Mouse (Mus musculus) v-Abl transformed pro-B cells (cell line): ENCODE measurements around the gene Gnao1.

Experiments
- in situ Hi-C, 2 experiments: fragments of 400-800 bp; cut with MboI; formaldehyde crosslinking; loops; one replicate each; pipeline ENCODE4 v1.15.1; 2025; ENCODE audit not compliant: unreplicated experiment in 2 of 2

The Gnao1 gene

DNA sequence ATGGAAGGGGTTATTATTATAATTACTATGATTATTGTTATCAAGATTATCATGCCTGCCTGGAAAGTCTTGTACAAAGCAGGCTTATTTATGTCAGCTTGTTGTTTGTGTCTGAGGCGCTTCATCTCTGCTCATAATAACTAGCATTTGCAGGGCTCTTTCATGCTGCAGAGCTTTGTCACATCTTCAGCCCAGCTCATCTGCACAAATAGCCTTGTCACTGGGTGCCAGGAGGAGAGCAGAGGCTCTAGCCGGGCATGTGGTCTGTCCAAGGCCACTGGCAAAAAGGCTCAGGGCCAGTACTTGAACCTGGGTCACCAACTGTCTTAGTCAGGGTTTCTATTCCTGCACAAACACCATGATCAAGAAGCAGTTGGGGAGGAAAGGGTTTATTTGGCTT, 123.5 kb downstream of the Gnao1 start:
- in situ Hi-C loops = no loop called here

DNA sequence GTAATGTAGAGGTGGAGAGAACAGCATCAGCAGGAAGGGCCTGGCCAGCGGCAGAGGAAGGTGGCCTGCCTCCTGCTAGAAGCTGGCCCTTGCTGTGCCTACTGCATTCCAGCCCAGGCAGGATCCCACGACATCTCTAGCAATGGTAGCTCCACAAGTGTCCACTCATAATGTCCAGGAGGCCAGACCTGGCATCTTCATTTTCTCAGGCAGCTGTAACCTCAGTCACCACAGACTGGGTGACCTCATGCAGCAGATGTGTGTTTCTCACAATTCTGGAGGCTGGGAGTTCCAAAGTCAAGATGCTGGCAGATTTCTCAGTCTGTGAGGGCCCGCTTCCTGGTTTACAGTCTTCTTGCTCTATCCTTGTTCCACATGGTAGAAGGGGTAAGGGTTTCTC, 128.4 kb downstream of the Gnao1 start:
- in situ Hi-C loops = no loop called here

DNA sequence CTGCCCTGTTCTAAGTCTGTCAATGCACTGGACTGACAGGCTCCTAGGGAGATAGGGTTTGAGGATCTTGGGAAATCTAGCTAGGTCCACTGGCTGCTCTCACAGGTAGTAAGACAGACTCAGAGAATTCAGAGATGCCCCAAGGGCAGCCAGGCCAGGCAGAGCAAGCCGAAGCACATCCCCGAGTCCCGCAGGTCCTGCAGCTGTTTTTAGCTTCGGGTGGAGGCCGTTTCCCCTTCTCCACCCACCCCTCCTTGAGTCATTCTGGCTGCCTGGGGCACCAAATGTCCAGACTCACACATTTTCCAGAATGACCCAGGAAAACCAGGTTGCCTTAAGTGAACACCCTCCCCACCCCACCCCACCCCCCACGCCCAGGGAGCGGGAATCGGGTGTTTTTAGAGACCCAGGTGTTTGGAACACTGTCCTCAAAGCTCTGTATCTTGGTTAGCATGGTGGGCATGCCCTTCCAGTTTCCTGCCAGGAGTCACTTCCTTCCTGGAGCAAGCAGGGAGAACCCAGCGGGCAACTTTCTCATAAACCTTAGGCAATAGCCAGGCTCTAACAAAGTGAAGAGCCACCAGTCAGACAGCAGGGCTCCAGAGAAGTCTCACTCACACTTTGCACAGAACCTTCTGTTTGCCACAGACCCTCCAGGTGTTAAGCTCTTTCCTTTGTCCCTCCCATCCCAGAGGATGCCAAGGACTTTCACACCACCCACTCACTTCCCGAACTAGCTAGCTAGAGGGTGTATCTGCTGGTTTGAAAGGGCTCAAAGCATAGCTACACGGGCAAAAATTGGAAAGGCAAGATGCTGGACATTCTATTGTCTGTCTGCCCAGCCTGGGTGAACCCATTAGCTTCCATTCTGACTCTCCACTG, 131.0 kb downstream of the Gnao1 start:
- in situ Hi-C loops = no loop called here

DNA sequence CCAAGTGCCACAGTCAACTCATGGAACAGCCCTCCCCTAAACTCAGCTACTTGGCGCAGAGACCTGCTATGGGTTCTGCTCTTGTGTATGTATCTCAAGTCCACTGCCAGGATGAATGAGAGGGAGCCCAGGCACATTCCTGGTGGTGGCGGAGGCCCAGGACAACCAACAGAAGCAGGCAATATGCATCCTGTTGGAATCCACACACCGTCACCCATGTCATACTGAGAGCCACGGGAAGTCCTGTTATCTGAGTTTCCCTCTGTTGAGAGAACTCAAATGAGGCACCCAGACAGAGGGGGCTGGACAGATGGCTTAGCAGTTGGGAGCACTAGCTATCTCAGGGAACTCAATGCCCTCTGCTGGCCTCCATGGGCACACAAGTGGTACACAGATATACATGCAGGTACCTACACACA, 131.9 kb downstream of the Gnao1 start:
- in situ Hi-C loops = no loop called here

DNA sequence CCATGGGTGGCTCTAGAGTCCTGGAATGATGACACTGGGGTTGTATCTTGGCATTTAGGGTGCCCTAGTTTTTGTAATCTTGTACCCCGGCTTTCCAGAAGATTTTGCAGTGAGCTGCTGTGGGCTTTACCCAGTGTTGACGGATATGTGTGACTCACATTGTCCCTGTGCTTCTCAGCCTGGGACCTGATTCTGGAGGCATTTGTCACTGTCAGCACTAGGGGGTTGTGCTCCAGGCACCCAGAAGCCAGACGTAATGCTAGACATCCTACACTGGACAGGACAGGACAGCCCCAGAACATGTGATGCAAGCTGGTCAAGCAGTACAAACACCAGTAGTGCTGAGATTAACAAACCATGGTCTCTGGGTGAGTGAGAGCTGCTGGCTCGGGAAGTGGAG, 136.0 kb downstream of the Gnao1 start:
- in situ Hi-C loops = no loop called here

DNA sequence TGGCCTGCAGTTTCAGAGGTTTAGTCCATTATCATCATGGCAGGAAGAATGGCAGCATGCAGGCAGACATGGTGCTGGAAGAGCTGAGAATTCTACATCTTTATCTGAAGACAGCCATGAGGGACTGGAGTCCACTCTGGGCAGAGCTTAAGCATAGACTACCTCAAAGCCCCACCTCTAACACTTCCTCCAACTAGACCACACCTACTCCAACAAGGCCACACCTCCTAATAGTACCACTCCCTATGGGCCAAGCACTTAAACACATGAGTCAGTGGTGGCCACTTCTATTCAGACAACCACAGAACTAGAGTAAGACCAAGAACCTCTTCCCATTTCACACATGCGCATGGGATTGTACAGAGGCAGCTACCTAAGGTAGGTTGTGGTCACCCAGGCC, 136.6 kb downstream of the Gnao1 start:
- in situ Hi-C loops = no loop called here

DNA sequence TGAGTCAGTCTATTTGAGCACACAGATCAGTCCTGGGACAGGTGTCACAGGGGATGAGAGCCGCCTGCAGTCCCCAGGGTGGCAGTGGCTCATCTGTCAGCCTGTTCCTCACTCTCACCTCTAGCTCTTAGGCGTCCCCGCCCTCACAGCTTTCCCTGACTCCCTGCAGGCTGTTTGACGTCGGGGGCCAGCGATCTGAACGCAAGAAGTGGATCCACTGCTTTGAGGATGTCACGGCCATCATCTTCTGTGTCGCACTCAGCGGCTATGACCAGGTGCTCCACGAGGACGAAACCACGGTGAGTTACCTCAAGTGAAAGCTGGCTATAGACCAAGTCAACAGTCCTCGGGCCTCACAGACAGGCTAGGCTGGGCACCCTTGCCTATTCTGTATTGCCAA, 140.4 kb downstream of the Gnao1 start:
- in situ Hi-C loops = no loop called here

DNA sequence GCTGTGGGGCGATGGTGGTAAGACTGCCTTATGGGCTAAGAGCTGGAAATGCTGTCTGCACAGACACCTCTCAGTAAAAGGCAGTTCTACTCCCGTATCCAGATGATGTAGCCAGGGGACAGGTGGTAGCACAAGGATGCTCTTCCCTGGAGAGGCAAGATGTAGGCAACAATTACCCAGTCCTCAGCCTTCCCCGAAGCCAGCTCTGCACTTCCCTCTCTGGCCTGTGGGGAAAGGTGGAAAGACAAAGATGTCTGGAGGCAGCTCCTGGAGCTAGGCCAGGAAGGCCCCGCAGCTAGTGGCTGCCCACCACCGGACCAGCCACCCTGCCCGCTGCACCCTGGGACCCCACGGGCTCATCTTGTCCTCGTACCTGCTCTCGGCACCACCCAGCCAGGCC, 142.7 kb downstream of the Gnao1 start:
- in situ Hi-C loops = no loop called here

DNA sequence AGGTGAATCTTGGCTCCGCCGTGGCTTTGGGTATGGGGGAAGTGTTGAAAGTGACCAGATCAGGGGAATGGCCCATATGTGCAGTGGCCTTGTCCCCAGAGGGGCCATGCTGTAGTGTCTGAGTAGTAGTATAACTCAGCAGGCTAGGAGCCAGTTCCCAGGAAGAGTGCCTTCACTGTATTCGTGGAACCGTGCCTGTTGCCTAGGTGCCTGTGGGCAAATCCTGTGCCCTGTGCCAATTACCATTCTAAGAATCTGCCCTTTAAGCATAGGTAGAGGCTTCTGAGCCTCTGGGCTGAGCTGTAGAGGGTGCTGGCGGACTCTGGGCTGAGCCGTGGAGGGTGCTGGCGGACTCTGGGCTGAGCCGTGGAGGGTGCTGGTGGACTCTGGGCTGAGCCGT, 148.6 kb downstream of the Gnao1 start:
- in situ Hi-C loops = no loop called here

DNA sequence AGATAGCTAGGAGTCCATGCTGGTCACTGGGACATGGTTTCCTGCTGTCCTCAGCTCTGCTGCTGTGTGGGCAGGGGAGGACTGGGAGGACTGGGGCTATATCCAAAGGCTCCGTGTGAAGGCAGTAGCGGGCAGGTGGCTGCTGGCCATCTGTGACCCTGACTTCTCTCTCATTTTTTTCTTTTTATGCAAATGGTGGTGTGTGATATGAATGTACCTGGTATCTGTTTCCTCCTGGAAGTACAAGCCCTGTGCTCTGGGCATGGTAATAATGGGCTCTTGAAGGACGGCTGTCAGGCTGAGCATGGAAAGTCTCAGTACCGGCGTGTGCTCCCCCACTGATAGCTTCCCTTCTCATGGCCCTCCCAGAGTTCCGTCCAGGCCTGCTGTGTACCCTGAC, 151.1 kb downstream of the Gnao1 start:
- in situ Hi-C loops = no loop called here

DNA sequence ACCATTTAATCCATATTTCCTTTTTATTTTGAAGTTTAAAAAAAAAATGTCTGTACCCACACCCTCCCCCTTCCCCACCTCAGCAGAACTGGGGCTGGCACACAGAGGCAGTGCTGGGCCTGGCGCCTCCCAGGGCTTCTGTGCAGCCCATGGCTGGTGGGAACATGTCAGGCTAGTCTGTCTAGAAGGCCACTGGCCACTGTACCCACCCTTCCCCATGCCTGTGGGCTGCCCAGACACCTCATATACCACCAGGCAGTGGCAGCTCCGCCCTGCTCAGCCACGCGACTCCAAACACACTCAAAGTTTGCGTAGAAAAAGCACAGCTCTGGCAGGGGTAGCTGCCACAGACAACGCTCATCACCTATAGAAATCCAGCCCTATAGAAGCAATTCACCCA, 158.5 kb downstream of the Gnao1 start:
- in situ Hi-C loops = no loop called here

DNA sequence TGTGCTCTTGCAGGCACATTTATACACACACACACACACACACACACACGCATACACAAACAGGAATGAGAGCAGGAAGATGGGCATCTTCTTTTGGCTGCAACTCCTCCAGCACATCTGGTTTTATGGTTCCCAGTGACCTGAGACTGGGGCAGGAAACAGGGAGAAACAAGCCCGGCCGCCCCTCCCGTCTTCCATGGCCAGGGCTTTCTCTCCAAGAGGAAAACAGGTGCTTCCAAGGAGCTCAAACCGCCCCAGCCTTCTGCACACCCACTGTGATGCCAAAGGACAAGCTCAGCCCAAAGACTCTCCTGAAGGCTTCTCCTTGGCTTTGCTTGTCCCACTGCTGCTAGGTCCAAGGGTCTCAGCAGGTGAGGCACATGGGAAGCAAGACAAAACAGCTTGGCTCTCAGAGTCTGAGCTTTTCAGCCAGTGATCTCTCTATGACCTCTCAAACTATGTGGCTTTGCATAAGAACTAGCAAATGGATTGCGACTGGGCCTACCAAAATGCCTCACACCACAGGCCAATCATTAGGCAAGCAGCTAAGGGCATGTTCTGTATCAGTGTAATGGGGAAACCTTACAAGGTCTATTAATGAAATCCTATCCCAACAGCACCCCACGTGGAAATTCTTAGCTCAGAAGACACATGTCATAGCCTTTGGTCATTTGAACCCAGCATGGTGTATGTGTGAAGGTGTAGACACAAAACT, 160.0 kb downstream of the Gnao1 start:
- in situ Hi-C loops = no loop called here

DNA sequence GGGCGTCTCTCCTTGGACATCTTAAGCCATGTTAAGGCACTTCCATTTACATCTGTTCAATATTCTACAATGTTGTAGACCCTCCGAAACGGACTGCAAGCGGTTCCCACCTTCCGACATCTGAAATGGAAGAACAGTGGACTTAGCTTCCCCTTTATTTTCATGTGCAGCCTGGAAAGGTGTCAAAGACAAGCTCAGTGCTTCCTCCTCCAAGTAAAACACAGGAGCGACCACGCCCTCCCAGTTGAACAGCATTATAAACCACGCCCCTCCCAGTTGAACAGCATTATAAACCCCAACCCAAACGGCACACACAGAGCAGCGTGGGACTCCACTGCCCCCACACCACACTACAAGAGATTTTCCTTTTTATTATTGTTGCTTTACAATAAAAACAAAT, 161.7 kb downstream of the Gnao1 start:
- in situ Hi-C loops = no loop called here

DNA sequence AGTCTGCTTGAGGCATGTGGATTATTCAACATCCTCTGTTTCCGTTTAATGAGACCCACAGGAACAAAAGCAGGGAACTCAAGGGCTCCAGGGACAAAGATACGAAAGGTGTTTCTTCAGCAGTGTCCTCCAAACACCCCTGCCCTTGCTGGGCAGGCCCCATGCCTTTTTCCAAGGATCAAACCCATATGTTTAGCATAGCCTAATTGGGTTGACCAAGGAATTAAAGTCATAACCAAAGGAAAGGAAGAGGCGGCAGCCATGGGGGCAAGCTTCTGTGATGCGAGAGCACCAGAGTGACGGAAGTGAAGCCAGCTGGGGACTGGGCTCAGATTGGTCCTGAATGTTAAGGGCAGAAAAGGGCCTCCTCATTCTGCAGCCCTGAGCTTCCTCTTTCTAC, 162.4 kb downstream of the Gnao1 start:
- in situ Hi-C loops = no loop called here

DNA sequence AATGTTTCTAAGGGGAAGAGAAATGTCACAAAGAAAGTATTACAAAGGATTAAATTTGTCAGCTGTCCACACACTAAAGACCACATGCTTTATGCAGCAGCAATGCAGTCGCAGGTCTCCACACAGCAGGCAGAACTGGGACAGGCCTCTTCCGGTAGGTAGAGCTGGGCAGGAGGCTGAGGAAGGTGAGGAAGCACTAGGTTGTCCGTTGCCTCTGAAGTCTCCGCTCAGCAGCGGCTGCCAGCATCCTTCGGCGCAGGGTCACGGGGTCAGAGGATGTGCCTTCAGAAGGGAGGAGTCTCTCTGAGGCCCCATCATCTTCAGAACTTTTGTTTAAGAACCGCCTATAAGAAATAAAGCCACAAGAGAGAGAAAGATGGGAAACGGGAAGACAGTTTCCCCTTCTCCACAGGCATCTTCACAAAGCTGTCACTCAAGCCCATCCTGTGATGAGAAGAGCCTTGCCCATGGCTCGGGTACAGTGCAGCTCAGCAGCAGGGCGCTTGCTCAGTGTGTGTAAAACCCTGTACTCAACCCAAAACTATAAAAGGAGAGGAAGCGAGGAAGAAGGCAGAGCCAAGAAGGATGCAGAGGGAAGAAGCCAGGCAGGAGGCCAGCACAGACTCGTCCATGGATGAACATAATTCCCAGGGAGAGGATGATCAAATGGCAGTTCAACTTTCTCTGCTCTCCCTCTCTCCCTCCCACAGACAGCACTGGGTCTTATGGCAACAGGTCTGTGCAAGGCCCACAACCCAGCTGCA, 163.4 kb downstream of the Gnao1 start:
- in situ Hi-C loops = no loop called here

DNA sequence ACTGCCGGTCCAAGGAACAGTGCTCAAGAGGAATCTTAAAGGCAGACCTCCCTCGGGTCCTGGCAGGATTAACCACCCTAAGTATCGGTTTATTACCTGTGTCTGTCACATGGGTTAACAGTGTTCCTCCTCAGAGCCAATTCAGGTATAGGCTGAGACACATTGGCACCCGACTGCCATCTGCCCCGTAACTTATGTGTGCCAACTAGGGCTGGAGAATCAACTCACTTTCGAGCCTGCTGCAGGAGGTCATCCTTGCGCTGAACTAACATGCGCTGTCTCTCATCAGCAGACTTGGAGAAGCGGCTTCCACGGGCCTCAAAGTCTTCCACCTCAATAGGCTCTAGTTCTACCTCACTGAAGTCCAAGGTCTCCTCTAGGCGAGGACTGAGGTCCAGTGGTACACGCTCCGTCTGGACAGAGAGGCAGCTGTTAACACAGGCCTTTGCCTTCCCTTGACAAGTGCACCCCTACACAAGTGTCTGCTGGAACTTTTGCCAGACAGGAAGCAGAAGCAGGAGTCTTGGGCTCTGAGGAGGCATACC, 164.1 kb downstream of the Gnao1 start:
- in situ Hi-C loops = no loop called here

DNA sequence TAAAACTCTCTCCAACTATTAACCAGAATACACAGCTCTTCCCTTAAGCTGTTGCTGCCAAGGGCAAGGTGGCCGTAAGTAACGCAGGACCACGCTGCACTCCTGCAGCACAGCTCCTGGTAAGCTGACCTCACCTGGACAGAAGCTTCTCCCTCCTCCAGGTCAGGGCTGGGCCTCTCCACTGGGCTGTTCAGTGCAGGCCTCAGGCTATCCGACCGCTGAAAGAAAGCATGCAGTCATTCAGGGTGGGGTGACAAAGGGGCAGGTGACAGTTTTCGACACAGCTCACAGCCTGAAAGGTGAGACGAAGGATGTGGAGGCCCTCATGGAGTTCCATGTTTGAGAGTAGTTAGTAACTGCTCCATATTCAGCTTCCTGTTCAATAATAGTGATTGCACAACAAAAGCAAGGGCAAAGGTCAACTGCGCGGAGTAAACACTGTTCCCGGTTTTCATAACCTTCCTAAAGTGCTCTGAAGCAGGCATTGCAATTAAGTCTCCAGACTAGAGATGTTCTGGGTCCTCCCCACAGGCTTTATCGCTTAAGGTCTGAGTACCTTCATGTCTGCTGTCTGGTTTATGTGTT, 164.9 kb downstream of the Gnao1 start:
- in situ Hi-C loops = no loop called here

DNA sequence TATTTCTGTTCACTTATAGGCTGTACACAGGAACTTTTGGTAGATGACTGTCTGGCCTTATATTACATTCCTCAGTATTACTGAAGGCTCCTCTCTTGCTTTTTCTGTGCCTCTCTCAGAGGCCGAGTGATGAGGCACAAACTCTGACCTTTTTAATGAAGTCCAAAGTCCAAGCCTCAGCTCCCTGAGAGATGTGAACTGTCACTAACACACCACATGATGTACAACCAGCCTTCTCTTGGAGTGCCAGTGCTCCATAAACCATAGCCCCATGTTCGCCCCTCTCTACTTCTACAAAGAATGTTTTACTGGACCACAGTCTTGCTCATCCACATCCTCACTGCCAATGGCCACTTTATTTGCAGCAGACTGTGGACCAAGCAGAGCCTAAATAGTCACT, 165.6 kb downstream of the Gnao1 start:
- in situ Hi-C loops = no loop called here

DNA sequence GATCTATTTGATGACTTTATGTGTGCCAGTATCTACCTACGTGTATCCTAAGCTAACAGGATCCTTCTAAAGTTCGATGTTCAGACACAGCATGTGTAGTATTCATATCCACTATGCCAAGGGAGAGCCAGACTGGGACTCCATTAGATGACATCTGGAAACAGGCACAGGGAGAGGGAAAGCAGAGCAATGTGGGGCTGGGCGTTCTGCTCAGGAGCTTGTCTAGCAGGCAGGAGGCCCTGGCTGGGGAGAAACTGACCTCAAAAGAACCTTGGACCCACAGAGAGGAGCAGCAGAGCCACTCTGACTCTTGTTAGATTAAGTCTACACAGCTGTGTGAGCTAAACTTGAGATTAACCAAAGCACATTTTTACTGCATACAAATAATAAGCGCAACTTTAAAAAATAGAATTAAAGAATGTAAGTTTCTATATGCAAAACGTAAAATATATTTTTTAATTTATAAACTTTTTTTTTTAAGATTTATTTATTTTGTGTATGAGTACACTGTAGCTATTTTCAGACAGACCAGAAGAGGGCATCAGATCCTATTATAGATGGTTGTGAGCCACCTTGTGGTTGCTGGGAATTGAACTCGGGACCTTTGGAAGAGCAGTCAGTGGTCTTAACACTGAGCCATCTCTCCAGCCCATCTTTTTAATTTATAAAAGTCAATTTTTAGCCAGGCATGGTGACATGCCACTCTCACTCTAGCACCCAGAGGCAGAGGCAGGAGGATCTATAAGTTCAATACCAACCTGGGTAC, 166.9 kb downstream of the Gnao1 start:
- in situ Hi-C loops = no loop called here

DNA sequence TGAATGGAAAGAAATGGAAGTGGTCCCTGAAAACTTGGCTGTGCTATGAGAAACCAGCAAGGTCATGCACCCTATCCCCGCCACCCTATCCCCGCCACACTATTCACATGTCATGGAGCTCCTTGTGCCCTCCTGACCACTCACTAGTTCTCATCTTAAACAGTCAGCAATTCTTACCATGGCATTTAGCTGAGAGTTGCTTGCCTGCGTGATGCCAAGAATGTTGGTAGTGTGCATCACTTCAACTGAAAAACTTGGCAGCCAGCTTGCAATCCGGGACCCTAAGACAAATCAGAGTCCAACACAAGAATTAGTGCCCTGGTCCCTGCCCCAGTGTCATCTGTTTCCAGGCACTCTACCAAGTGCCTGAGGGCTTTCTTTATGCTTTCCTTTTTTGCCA, 170.4 kb downstream of the Gnao1 start:
- in situ Hi-C loops = no loop called here
